Mouse (Mus musculus) brown adipose tissue, adult 24 weeks (tissue): Measurements from ENCODE around the gene Inca1. TPM values are rescaled to one million over a fixed set of nuclear protein-coding genes. Genes with fewer than 3 reads are reported as not detected.

Experiments used
- H3K27ac ChIP-seq: fragments of 200-500 bp; replicated peaks from 2 replicates; pipeline ENCODE4 v1.5.1; 2012; ENCODE audit warnings: low read depth, mild to moderate bottlenecking, low read length
- H3K4me1 ChIP-seq: fragments of 200-500 bp; 2 replicates; pipeline ENCODE4 v1.6.1; 2012; ENCODE audit warnings: low read length, mixed read lengths; ENCODE audit not compliant: control insufficient read depth, insufficient read depth, insufficient read length
- H3K4me3 ChIP-seq: fragments of 200-500 bp; 2 replicates; pipeline ENCODE4 v1.5.1; 2012; ENCODE audit warnings: low read depth, mild to moderate bottlenecking, low read length, moderate library complexity; ENCODE audit not compliant: insufficient read depth
- polyA plus RNA-seq: library from polyadenylated mRNA; stranded (reverse); fragments of >200 nt; gene quantifications from 2 replicates; pipeline ENCODE4 v1.2.4, GENCODE M21; 2012; ENCODE audit not compliant: missing spikeins, insufficient read depth, insufficient read length

Gene Inca1
- polyA plus RNA-seq, 1 experiment, result 24.0 TPM

DNA sequence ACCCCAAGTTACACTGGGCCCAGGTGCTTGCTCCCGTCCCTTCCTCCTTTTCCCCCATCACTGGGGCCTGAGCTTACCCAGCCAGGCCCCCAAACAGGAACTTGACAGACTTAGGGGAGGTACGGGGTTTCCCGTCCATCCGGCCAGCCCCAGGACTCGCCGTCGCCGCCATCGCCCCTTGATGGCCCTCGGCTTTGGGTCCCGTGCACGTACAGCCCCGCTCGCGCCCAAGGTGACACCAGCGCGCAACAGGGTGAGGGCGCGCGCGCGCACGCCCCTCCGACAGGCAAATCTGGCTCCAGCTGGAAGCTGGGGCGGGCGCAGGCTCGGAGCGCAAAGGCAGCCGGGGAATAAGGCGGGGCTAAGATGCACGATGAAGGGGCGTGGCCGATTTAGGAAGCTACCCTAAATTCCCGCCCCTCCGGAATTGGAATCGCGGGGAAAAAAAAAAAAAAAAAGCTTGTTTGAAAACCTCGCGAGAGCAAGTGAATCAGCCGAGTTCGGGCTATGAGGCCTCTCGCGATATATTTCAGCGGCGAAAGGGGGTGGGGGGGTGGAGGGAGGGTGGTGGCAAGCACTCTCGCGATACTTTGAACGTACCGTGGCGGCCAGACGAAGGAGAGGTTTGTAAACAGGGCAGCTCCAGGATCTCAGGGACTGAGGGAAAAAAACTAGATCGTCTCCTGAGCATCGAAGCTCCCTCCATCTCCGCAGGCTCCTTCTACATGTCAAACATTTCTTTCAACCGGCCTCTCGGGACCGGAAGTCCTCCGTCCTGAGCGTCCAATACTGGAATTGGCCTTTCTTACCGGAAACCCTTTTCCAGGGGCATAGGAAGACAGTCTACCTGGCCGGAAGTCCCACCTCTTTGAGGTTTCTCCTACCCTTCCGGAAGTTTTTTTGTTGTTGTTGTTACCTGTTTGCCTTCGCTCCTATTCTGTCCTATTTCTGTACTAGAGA, 53.0 kb downstream of the Inca1 start, which contains the start of the genes Rnf167 and Slc25a11:
Gene Rnf167 (plus strand): TSS at position 545 of the 960 bp plus-strand sequence.
Gene Slc25a11 (minus strand): TSS at position 789 of the 960 bp plus-strand sequence.
- Histone ChIP-seq H3K27ac (peak within 1 kb of the TSS; percentile 97), H3K4me3 (peak within 1 kb of the TSS; percentile 97), H3K4me1 (peaks cover 8% of the 10 kb centered on the region)

DNA sequence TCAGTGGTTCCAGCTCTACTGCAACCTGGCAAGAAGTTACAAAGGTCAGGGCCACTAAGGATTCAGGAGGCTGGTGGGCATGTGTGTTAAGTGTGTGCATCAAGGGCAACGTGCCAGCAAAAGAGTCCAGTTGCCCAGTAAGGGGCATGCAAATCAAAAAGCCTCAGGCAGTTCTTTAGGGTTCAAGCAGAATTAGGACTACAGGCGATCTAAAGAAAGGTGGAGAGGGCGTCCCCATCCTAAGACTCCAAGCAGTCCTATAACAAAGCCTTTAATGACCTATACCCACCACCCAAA, 53.7 kb downstream of the Inca1 start:
- H3K27ac ChIP-seq, result peak overlapping the region; percentile 91; the same call in 1 of the 2 replicates
- H3K4me3 ChIP-seq, result peak overlapping the region; percentile 97
- H3K4me1 ChIP-seq, result peaks cover 8% of the 10 kb centered on the region

DNA sequence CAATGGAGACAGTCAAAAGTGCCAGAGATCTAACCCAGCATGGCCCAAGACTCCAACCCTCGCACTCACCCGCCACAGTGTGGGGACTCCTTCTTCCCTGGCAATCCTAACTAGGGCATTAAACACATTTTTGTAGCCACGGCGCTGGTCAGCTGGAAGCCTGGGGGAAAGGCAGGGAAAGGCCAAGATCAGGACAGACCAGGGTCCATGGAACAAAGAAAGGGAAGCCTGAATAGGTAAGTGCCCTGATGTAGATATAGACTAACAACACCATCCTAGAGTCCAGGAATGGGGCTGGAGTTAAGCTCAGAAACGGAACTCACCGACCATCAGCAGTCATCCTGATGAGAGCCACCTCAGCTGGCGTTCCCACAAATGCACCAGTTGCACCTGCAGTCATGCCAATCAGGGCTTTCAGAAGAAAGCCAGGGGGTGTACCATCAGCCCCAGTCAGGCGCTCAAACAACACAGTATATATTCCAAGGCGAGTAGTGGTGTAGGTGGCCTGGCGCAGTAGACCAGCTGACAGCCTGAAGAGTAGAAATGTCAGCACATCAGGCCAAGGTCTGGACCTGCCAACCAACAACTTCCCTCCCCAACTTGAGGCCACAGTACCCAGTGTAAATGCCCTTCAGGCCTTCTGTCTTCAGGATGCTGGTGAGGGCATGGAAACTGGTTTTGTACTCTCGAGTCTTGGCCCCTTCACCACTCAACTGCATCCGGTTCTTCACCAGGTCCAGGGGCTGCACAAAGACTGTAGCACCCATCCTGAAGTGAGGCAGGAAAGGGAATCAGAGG, 54.3 kb downstream of the Inca1 start:
- Histone ChIP-seq H3K4me3 (peak overlapping the region; percentile 97), H3K4me1 (peaks cover 8% of the 10 kb centered on the region), H3K27ac (no peak overlapping the region)

DNA sequence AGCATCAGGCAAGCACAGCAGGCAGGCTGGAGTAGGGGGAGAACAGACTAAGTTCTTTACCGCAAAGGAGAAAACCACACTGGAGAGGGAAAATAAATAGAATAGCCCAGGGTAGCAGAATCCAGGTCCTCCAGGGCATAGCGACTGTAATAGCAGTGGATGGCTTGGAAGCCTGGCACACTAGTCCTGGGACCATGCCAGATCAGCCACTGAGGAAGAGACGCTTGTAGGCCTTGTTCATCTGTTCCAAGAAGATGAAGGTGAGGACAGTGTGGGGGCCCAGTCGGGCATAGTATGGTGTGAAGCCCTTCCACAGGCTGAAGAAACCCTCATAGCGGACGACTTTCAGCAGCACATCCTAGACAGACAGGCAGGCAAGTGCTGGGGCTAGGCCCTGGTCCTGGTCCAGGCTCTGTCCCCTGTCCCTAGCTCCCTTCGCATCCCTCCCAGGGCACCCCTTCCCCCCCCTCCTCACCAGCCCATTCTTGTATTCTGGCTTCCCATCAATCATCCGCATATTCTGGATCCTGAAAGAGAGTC, 55.3 kb downstream of the Inca1 start:
- Histone ChIP-seq H3K27ac (no peak overlapping the region), H3K4me1 (peaks cover 8% of the 10 kb centered on the region), H3K4me3 (no peak overlapping the region)

DNA sequence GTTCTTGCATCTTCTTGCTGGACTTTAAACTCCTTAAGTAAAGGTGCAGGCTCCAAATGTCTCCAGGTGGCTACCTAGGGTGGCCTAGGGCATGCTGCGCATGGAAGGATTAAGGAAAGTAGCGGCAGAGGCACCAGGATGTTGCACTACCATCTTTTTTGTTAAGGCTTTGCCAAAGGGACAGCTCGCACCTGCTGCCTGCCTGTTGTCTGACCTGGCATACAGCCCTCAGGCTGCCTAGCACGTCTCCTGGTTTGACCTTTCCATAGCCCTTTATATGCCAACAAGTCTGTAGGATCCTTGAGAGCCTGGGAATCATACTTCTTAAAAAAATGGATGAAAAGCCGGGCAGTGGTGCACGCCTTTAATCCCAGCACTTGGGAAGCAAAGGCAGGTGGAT, 56.9 kb downstream of the Inca1 start:
- Histone ChIP-seq H3K4me1 (peaks cover 8% of the 10 kb centered on the region), H3K4me3 (no peak overlapping the region), H3K27ac (no peak overlapping the region)

DNA sequence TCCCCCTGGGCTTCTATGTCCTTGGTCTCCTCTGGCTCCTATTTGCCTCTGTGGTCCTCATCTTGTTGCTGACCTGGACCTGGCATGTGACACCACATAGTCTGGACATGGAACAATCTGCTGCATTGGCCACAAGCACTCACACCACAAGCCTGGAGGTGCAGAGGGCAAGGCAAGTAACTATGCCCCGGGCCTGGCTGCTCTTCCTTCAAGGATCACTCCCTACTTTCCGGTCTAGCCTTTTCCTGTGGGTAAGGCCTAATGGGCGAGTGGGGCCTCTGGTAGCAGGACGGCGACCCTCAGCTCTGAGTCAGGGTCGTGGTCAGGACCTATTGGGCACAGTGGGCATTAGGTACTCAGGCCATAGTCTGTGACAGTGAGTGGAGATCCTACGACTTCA, 58.7 kb downstream of the Inca1 start:
- Histone ChIP-seq H3K4me1 (peaks cover 7% of the 10 kb centered on the region), H3K27ac (no peak overlapping the region), H3K4me3 (no peak overlapping the region)

DNA sequence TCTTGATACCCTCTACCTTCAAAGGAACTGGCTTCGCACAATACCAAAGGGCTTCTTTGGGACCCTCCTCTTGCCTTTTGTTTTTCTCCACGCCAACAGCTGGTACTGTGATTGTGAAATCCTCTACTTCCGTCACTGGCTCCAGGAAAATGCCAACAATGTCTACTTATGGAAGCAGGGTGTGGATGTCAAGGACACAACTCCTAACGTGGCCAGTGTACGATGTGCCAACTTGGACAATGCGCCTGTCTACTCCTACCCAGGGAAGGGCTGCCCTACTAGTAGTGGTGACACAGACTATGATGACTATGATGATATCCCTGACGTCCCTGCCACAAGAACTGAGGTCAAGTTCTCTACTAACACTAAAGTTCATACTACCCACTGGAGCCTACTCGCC, 60.0 kb downstream of the Inca1 start:
- no peaks in the 10 kb centered on the region for H3K4me1 ChIP-seq
- H3K4me3 ChIP-seq, result no peak overlapping the region
- H3K27ac ChIP-seq, result no peak overlapping the region

DNA sequence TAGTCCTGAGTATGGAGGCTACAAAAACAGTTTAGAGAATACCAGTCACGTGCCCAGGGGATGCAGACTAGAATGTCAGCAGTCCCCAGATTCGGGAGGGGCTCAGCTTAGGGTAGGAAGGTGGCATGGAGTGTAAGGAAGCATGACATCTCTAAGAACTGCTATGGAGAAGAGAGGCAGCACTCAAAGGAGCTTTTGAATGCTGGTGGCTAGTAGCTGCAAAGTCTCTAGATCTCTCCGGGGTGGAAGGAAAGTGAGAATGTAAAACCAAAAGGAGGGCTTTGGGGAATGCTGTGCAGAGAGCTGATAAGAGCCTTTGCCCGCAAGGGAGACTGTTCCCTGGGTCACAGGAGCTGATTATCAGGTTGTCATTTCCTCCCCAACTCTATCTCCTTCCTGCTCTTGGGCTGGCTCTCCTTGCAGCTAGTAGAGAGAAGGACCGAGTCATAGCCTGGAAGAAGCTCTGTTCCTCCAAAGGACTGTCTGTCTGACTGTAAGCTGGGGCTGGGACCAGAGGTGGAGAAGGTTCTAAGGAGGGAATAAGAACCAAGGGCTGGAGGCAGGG, 61.2 kb downstream of the Inca1 start, which contains the start of gene Gp1ba:
Gene Gp1ba (plus strand): TSS at position 409 of the 565 bp plus-strand sequence.
- Histone ChIP-seq H3K4me3 (no peak within 1 kb of the TSS), H3K4me1 (no peaks in the 10 kb centered on the region), H3K27ac (no peak within 1 kb of the TSS)

Other genes with a start within 250 kb of the Inca1 start
- 15.0 and 16.7 TPM in 2 replicates for gene Med11, start 248.2 kb downstream of the Inca1 start, polyA plus RNA-seq
- 0.42 TPM in 1 of 2 replicates, not detected in the other for gene Zmynd15, start 240.7 kb downstream of the Inca1 start, polyA plus RNA-seq
- gene Cxcl16, start 240.2 kb downstream of the Inca1 start, polyA plus RNA-seq, result 5.0 TPM in 2 replicates
- gene Tm4sf5, start 194.9 kb downstream of the Inca1 start, polyA plus RNA-seq, result not detected in 2 replicates
- gene Vmo1, start 185.5 kb downstream of the Inca1 start, polyA plus RNA-seq, result not detected in 2 replicates
- gene Gltpd2, start 181.0 kb downstream of the Inca1 start, polyA plus RNA-seq, result not detected in 2 replicates
- gene Psmb6, start 174.8 kb downstream of the Inca1 start, polyA plus RNA-seq, result 221 and 229 TPM in 2 replicates
- gene Gm40193, start 167.2 kb downstream of the Inca1 start, polyA plus RNA-seq, result not detected in 2 replicates
- 2.2 and 5.9 TPM in 2 replicates for gene Pld2, start 160.1 kb downstream of the Inca1 start, polyA plus RNA-seq
- 14.5 and 18.5 TPM in 2 replicates for gene Mink1, start 137.3 kb downstream of the Inca1 start, polyA plus RNA-seq
- not detected in 2 replicates for gene 4930544D05Rik, start 84.3 kb downstream of the Inca1 start, polyA plus RNA-seq
- not detected in 2 replicates for gene Chrne, start 80.9 kb downstream of the Inca1 start, polyA plus RNA-seq
- not detected in 2 replicates for gene Gp1ba, start 61.0 kb downstream of the Inca1 start, polyA plus RNA-seq
- 44.0 and 52.3 TPM in 2 replicates for gene Rnf167, start 52.9 kb downstream of the Inca1 start, polyA plus RNA-seq
- 166 and 170 TPM in 2 replicates for gene Slc25a11, start 52.7 kb downstream of the Inca1 start, polyA plus RNA-seq
- gene Pfn1, start 45.5 kb downstream of the Inca1 start, polyA plus RNA-seq, result 244 and 265 TPM in 2 replicates
- gene Eno3, start 43.0 kb downstream of the Inca1 start, polyA plus RNA-seq, result 40.8 and 79.3 TPM in 2 replicates
- 74.7 and 107 TPM in 2 replicates for gene Spag7, start 30.7 kb downstream of the Inca1 start, polyA plus RNA-seq
- 15.8 and 16.3 TPM in 2 replicates for gene Camta2, start 12.1 kb downstream of the Inca1 start, polyA plus RNA-seq
- 93.8 and 106 TPM in 2 replicates for gene Kif1c, start 393 bp upstream of the Inca1 start, polyA plus RNA-seq
- gene Zfp3, start 64.1 kb upstream of the Inca1 start, polyA plus RNA-seq, result 3.5 and 5.5 TPM in 2 replicates
- gene Scimp, start 112.4 kb upstream of the Inca1 start, polyA plus RNA-seq, result not detected in 2 replicates
- gene Rabep1, start 144.6 kb upstream of the Inca1 start, polyA plus RNA-seq, result 20.5 and 22.8 TPM in 2 replicates